Mouse (Mus musculus): ENCODE data around the gene Otub2.
"Not testable (repeated sequence)": the region's sequence is repeated elsewhere in the genome, so short reads cannot be mapped to it uniquely, and the experiment has no call there.

Otub2 gene

GRCm38 (mm10) chr12:103443524-103443923 lies 55.0 kb downstream of the Otub2 start, which contains the start of gene Ifi27l2a:
Ifi27l2a (minus strand) TSS chr12:103443680.
- no peak for DNase-seq (ENCODE audit: low read depth, low spot score)

- DNase-seq (ENCODE audit: low read depth, low spot score): not testable (repeated sequence)
Observed at GRCm38 (mm10) chr12:103444261-103444660, 55.8 kb downstream of the Otub2 start.

DNA sequence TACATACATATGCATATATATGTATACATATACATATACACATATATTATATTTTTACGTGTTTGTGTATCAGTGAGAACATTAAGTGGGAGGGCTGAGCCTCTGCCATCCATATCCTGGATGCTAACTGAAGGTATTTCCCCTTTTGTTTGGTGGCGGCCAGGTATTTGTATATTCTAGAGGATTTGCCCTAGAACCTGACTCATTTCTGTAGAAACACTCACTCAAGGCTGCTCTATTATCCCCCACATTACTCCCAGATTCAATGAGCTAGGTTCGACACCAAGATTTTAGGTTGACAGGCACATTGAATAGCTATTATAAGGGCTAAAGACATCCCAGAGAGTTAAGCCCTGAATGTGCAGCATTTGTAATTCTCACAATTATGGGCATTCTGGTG lies 56.6 kb downstream of the Otub2 start:
- DNase-seq (ENCODE audit: low read depth, low spot score): no peak

DNA sequence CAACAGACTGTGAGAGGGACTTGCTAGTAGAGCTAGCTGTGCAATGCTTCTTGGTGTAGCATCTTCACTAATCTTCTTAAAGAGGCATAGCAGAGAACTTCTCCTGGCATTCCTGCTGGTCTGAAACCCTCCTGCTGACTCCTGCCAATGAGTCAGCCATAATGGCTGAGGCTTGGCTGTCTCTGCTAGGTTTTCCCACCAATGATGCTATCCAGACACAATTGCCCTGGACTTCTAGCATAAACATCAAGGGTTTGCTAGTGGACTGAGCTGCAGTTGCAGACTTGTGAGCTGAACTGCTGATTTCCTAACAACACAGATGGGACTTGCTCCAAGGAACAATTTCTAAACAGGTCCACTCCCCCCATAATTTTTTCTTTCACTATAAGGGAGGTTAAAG lies 64.9 kb downstream of the Otub2 start:
- no peak for DNase-seq (ENCODE audit: low read depth, low spot score)
